8 mouse cellular contexts compared by ENCODE assay signal in genomic region chr2:27426406-27426854, GRCm38 (mm10). TPM values are rescaled to one million over a fixed set of nuclear protein-coding genes. Genes with fewer than 3 reads are reported as not detected.
DNase-seq lines count a peak whose midpoint lies in the region; ATAC-seq and TF ChIP-seq lines count a peak whose summit lies in the region.

No protein-coding gene starts in this region.

- intact Hi-C loops in heart, adult 2 months (cut with DNase I) = no loop called here

- peaks cover 4% of the 10 kb centered on the region; the same call in 1 of the 2 replicates for H3K4me1 ChIP-seq in heart, adult 2 months (ENCODE audit: control insufficient read depth, insufficient read depth, low read length)
- H3K4me1 ChIP-seq in G1E (ENCODE audit: insufficient read depth, low read depth, low read length) = peaks cover 33% of the 10 kb centered on the region
- H3K4me1 ChIP-seq in embryonic facial prominence, embryonic 13.5 days = peaks cover 42% of the 10 kb centered on the region
- peaks cover 0 to 9% of the 10 kb centered on the region in 2 experiments; a peak in 2 of 4 replicates for H3K4me1 ChIP-seq in liver, embryonic 14.5 days (replicated peaks; ENCODE audit: control insufficient read depth in 2 of 2, insufficient read depth in 2 of 2, low read length in 1 of 2)
- H3K4me1 ChIP-seq in stomach, embryonic 14.5 days (ENCODE audit: control insufficient read depth, insufficient read depth, low read length) = peaks cover 32% of the 10 kb centered on the region; the same call in 1 of the 2 replicates

- H3K36me3 ChIP-seq in heart, adult 2 months (ENCODE audit: control insufficient read depth, insufficient read depth, low read length) = no peaks in the 10 kb centered on the region
- no peaks in the 10 kb centered on the region for H3K36me3 ChIP-seq in G1E (replicated peaks)
- no peaks in the 10 kb centered on the region for H3K36me3 ChIP-seq in embryonic facial prominence, embryonic 13.5 days
- no peaks in the 10 kb centered on the region for H3K36me3 ChIP-seq in liver, embryonic 14.5 days (replicated peaks; ENCODE audit: control insufficient read depth, insufficient read depth, low read depth)
- no peaks in the 10 kb centered on the region for H3K36me3 ChIP-seq in stomach, embryonic 14.5 days (ENCODE audit: control insufficient read depth, insufficient read depth, low read length)

- no peak for ATAC-seq in G1E (ENCODE audit: extremely low read depth, insufficient number of reproducible peaks, low FRiP score, poor library complexity, severe bottlenecking)
- peak; percentile 41 for ATAC-seq in embryonic facial prominence, embryonic 13.5 days (ENCODE audit: insufficient number of reproducible peaks, insufficient read depth, low FRiP score, low TSS enrichment, low read depth)
- ATAC-seq in inflammation-experienced regulatory T-cells, adult 6 months = peak; percentile 10
- ATAC-seq in liver, embryonic 14.5 days (ENCODE audit: insufficient read depth) = peak; percentile 71
- peak; percentile 28; the same call in 1 of the 2 replicates for ATAC-seq in stomach, embryonic 14.5 days (ENCODE audit: insufficient number of reproducible peaks, insufficient read depth, low FRiP score, low read depth)

- peak overlapping the region; percentile 88 for H3K9ac ChIP-seq in heart, adult 2 months (ENCODE audit: low read depth, low read length)
- H3K9ac ChIP-seq in embryonic facial prominence, embryonic 13.5 days = peak overlapping the region; percentile 84
- peak overlapping the region; percentile 49 for H3K9ac ChIP-seq in liver, embryonic 14.5 days (replicated peaks)
- H3K9ac ChIP-seq in stomach, embryonic 14.5 days (replicated peaks; ENCODE audit: low read depth, low read length) = peak overlapping the region; percentile 74

- no peaks in the 10 kb centered on the region for H3K9me3 ChIP-seq in G1E (replicated peaks)
- H3K9me3 ChIP-seq in embryonic facial prominence, embryonic 13.5 days = no peaks in the 10 kb centered on the region
- H3K9me3 ChIP-seq in liver, embryonic 14.5 days (ENCODE audit: control insufficient read depth, low read length) = no peaks in the 10 kb centered on the region
- no peaks in the 10 kb centered on the region for H3K9me3 ChIP-seq in stomach, embryonic 14.5 days (ENCODE audit: control insufficient read depth, low read depth, low read length)

- peak overlapping the region; percentile 81 for H3K27ac ChIP-seq in heart, adult 2 months
- peak overlapping the region; percentile 73; the same call in 1 of the 2 replicates for H3K27ac ChIP-seq in embryonic facial prominence, embryonic 13.5 days
- no peak overlapping the region for H3K27ac ChIP-seq in liver, embryonic 14.5 days
- H3K27ac ChIP-seq in stomach, embryonic 14.5 days (ENCODE audit: low read length) = peak overlapping the region; percentile 70

- TF ChIP-seq EP300 in heart, adult 2 months (IDR thresholded peaks at IDR 0.05; ENCODE audit: insufficient read depth, low read depth, low read length) = no peak
- TF ChIP-seq EP300 in liver, embryonic 14.5 days (IDR thresholded peaks at IDR 0.05; ENCODE audit: low read depth) = no peak

- peak in 1 of 2 experiments; percentile 84 for DNase-seq in heart, adult 2 months
- no peak for DNase-seq in heart, postnatal 4 days
- peak; percentile 55 for DNase-seq in G1E (ENCODE audit: low spot score)
- no peak for DNase-seq in liver, embryonic 14.5 days (ENCODE audit: low read depth in 3 of 3, low spot score in 3 of 3)
- DNase-seq in urinary bladder, postnatal 10 days (ENCODE audit: low spot score) = no peak

- under 1% methylated on average over 60 of the region's 64 CpGs for WGBS in heart, adult 2 months
- WGBS in embryonic facial prominence, embryonic 13.5 days = under 1% methylated on average over 42 of the region's 64 CpGs
- under 1% methylated on average over 52 of the region's 64 CpGs for WGBS in liver, embryonic 14.5 days (ENCODE audit: insufficient replicate concordance)
- under 1% methylated on average over 37 of the region's 64 CpGs for WGBS in stomach, embryonic 14.5 days

- H3K4me3 ChIP-seq in heart, adult 2 months = peak overlapping the region; percentile 73
- H3K4me3 ChIP-seq in G1E (ENCODE audit: low read depth, low read length) = peak overlapping the region; percentile 76
- H3K4me3 ChIP-seq in embryonic facial prominence, embryonic 13.5 days = peak overlapping the region; percentile 89
- H3K4me3 ChIP-seq in liver, embryonic 14.5 days (ENCODE audit: insufficient read depth in 1 of 2, low read depth in 2 of 2, low read length in 2 of 2) = peak overlapping the region; percentile 65 to 66
- H3K4me3 ChIP-seq in stomach, embryonic 14.5 days (ENCODE audit: low read depth, low read length) = peak overlapping the region; percentile 85

- no peaks in the 10 kb centered on the region for H3K27me3 ChIP-seq in heart, adult 2 months (ENCODE audit: control insufficient read depth, insufficient read depth, low read length)
- H3K27me3 ChIP-seq in G1E (ENCODE audit: insufficient read depth, low read length) = peaks cover 41% of the 10 kb centered on the region
- no peaks in the 10 kb centered on the region for H3K27me3 ChIP-seq in embryonic facial prominence, embryonic 13.5 days
- H3K27me3 ChIP-seq in liver, embryonic 14.5 days (ENCODE audit: control insufficient read depth, insufficient read depth, low read length) = peaks cover 19% of the 10 kb centered on the region
- H3K27me3 ChIP-seq in stomach, embryonic 14.5 days (ENCODE audit: control insufficient read depth, insufficient read depth, low read length) = no peaks in the 10 kb centered on the region

- no peak; the same call in 1 of the 2 replicates for TF ChIP-seq POLR2A in heart, adult 2 months (IDR thresholded peaks at IDR 0.05; ENCODE audit: insufficient read depth, low read depth, low read length)

- no peak for TF ChIP-seq CTCF in heart, adult 2 months (IDR thresholded peaks at IDR 0.05)
- TF ChIP-seq CTCF in G1E (IDR thresholded peaks at IDR 0.05; ENCODE audit: low read depth, low read length) = no peak
- TF ChIP-seq CTCF in liver, embryonic 14.5 days (IDR thresholded peaks at IDR 0.05; ENCODE audit: low read depth) = no peak

- peak overlapping the region; percentile 99 for H3K4me2 ChIP-seq in embryonic facial prominence, embryonic 13.5 days
- peak overlapping the region; percentile 90 for H3K4me2 ChIP-seq in liver, embryonic 14.5 days (ENCODE audit: low read depth)
- peak overlapping the region; percentile 95 for H3K4me2 ChIP-seq in stomach, embryonic 14.5 days (replicated peaks; ENCODE audit: low read depth, low read length)

- no peaks in the 10 kb centered on the region for H3K79me2 ChIP-seq in heart, adult 2 months (replicated peaks; ENCODE audit: control insufficient read depth, insufficient read depth, low read length)

RNA-seq across cellular contexts. Expression of gene Vav2, which starts 0.4 kb away (rescaled TPM):
- total RNA-seq in heart, adult 2 months (2021) = 10 to 100 TPM; 11.3 to 12.5 TPM
- polyA plus RNA-seq in heart, adult 2 months (2012; rRNA removed) = 11.9 and 16.9 TPM in 2 replicates
- total RNA-seq in heart, postnatal 4 days (2021) = 10 to 100 TPM; 13.3 to 14.8 TPM
- 3.5 and 5.1 TPM in 2 replicates for total RNA-seq in G1E (2014; fragmentation: Nextera tagmentation)
- 6.8 and 6.9 TPM in 2 replicates for total RNA-seq in G1E (2017)
- 7.2 and 7.5 TPM in 2 replicates for polyA plus RNA-seq in G1E (2012)
- polyA plus RNA-seq in embryonic facial prominence, embryonic 13.5 days (2015; fragmentation: Nextera tagmentation; extraction: Ambion mirVana) = 5.2 and 5.4 TPM in 2 replicates
- polyA plus RNA-seq in inflammation-experienced regulatory T-cells, adult 6 months (2017; shearing (Covaris generic)) = 1 to 10 TPM; 3.8 to 7.1 (median 7.0) TPM
- polyA plus RNA-seq in liver, embryonic 14.5 days (2012; rRNA removed) = 5.2 and 5.8 TPM in 2 replicates
- 2.8 and 3.0 TPM in 2 replicates for polyA plus RNA-seq in liver, embryonic 14.5 days (2014; fragmentation: Nextera tagmentation; extraction: Ambion mirVana)
- polyA plus RNA-seq in stomach, embryonic 14.5 days (2014; fragmentation: Nextera tagmentation; extraction: Ambion mirVana) = 7.6 and 8.0 TPM in 2 replicates

RNA-seq across cellular contexts. Expression of gene Brd3os, which starts 15.7 kb away (rescaled TPM):
- under 1 TPM; 0.65 to 0.98 TPM for total RNA-seq in heart, adult 2 months (2021)
- 3.9 TPM in 2 replicates for polyA plus RNA-seq in heart, adult 2 months (2012; rRNA removed)
- total RNA-seq in heart, postnatal 4 days (2021) = 1 to 10 TPM in 1 of 2 experiments, under 1 TPM in 1; 0.90 to 1.1 TPM
- total RNA-seq in G1E (2014; fragmentation: Nextera tagmentation) (0.68 and 1.5 TPM in 2 replicates), G1E (2017) (0.55 and 1.3 TPM in 2 replicates)
- 0.78 and 1.5 TPM in 2 replicates for polyA plus RNA-seq in G1E (2012)
- polyA plus RNA-seq in embryonic facial prominence, embryonic 13.5 days (2015; fragmentation: Nextera tagmentation; extraction: Ambion mirVana) = 15.4 and 15.7 TPM in 2 replicates
- polyA plus RNA-seq in inflammation-experienced regulatory T-cells, adult 6 months (2017; shearing (Covaris generic)) = not detected
- 0.29 and 0.39 TPM in 2 replicates for polyA plus RNA-seq in liver, embryonic 14.5 days (2012; rRNA removed)
- 0.33 and 0.44 TPM in 2 replicates for polyA plus RNA-seq in liver, embryonic 14.5 days (2014; fragmentation: Nextera tagmentation; extraction: Ambion mirVana)
- polyA plus RNA-seq in stomach, embryonic 14.5 days (2014; fragmentation: Nextera tagmentation; extraction: Ambion mirVana) = 11.0 and 11.5 TPM in 2 replicates
